Mouse (Mus musculus) hindbrain, postnatal 0 days (tissue): ENCODE measurements around the gene Gm20388. TPM values are rescaled to one million over a fixed set of nuclear protein-coding genes. Genes with fewer than 3 reads are reported as not detected.

ENCODE experiments used
- ATAC-seq: fragments of 200-750 bp; cut with Nextera tagmentation; 2 replicates; pipeline ENCODE4 v1.8.0; 2017; ENCODE audit warnings: mild to moderate bottlenecking, moderate TSS enrichment, moderate library complexity
- DNase-seq: peaks from one replicate; pipeline ENCODE4 v3.0.0-alpha.2; 2015; ENCODE audit warnings: low spot score
- H3K27ac ChIP-seq: fragments of 300-500 bp; sonication (generic); 2 replicates; pipeline ENCODE4 v1.5.1; 2014; ENCODE audit warnings: mild to moderate bottlenecking
- H3K27me3 ChIP-seq: fragments of 300-500 bp; sonication (generic); 2 replicates; pipeline ENCODE4 v1.6.1; 2014; ENCODE audit warnings: low read length, mixed read lengths; ENCODE audit not compliant: insufficient read depth
- H3K36me3 ChIP-seq: fragments of 300-500 bp; sonication (generic); 2 replicates; pipeline ENCODE4 v1.6.1; 2014; ENCODE audit warnings: low read length, mixed read lengths; ENCODE audit not compliant: insufficient read depth
- H3K4me1 ChIP-seq: fragments of 300-500 bp; sonication (generic); 2 replicates; pipeline ENCODE4 v1.6.1; 2014; ENCODE audit warnings: antibody characterized with exemption, low read length, mixed read lengths; ENCODE audit not compliant: insufficient read depth
- H3K4me2 ChIP-seq: fragments of 300-500 bp; sonication (generic); 2 replicates; pipeline ENCODE4 v1.6.1; 2014; ENCODE audit warnings: low read depth, mild to moderate bottlenecking, low read length, moderate library complexity, mixed read lengths
- H3K4me3 ChIP-seq: fragments of 300-500 bp; sonication (generic); 2 replicates; pipeline ENCODE4 v1.5.1; 2014; ENCODE audit warnings: low read length
- H3K9ac ChIP-seq: fragments of 300-500 bp; sonication (generic); replicated peaks from 2 replicates; pipeline ENCODE4 v1.6.1; 2014; ENCODE audit warnings: mild to moderate bottlenecking, low read length, moderate library complexity, mixed read lengths
- H3K9me3 ChIP-seq: fragments of 300-500 bp; sonication (generic); 2 replicates; pipeline ENCODE4 v1.6.1; 2016; ENCODE audit warnings: low read length, mixed read lengths
- CTCF ChIP-seq: IDR thresholded peaks from 2 replicates; pipeline ENCODE4 v1.5.1; 2016; ENCODE audit warnings: antibody characterized with exemption, control low read depth, low read depth
- WGBS: fragments of 180-500 bp; shearing (Covaris S2); extraction: QIAGEN DNeasy Blood & Tissue Kit; methylation state at CpG from one replicate; pipeline ENCODE4 v1.1.7; 2014; 5-methylcytosine and 5-hydroxymethylcytosine counted together
- polyA plus RNA-seq: library from polyadenylated mRNA; unstranded; fragments of >200 nt; fragmentation: Nextera tagmentation; extraction: Ambion mirVana; gene quantifications from 2 replicates; pipeline ENCODE4 v1.2.1, GENCODE M21; 2015
- total RNA-seq: library from RNA; depleted of rRNA; stranded (reverse); fragments of >200 nt; gene quantifications from 2 replicates; pipeline ENCODE4 v1.2.3, GENCODE M21; 2014

The Gm20388 gene
- total and polyA plus RNA-seq, 2 experiments from 2014 or later = 71.3 TPM; not detected in 1

DNA sequence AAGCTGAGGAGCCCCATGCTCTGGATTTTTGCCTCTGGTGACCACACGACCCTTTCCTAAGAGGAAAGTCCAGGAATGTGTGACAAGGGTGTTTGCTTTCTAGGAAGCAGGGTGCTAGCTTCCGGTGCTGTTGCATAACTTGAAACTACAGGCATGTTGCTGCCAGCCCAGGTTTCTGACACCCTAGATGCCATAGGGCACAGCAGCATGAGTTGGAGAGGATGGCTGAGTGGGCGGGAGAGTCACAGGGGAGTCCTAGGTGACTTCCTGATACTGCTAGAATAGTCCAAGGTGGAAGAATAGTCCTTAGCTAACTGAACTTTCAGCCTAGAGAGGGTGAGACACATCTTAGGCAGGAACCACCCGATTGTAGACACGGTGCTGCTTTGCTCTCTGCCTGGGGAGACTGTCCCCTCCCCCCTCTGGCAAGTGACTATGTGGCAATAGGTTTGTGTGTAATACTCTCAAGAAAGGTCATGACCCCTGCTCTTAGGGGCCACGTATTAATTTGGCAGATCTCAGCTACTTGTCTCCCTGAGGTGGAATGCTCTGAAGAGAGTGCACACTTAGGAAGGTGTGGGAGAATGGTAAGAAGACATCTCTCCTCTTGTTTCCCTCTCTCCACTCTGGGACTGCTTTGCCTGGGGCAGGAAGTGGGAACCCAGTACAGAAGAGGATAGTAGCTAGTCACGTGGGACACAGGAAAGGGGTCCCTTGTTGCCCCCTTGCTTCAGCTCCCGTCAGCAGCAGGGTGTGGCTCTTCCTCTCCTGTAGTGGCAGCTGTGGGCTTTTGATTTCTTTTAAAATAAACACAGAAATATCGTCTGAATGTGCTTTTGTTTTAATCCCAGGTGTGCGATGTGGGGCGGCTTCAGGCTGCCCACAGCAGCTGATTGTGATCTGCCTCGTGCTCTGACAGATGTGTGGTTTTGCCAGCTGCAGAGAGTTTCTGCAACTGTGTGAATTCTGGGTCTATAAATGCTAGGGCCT is 2553.3 kb downstream of the Gm20388 start:
- Histone ChIP-seq H3K4me1 (no peaks in the 10 kb centered on the region), H3K9me3 (no peaks in the 10 kb centered on the region), H3K27me3 (peaks cover 7% of the 10 kb centered on the region), H3K4me2 (no peak overlapping the region), H3K9ac (no peak overlapping the region), H3K27ac (no peak overlapping the region), H3K36me3 (peaks cover 29% of the 10 kb centered on the region; the same call in 1 of the 2 replicates), H3K4me3 (no peak overlapping the region)
- DNase-seq (no peak), ATAC-seq (no peak)
- TF ChIP-seq CTCF = no peak
- WGBS = 65% methylated on average over 12 of the region's 12 CpGs

DNA sequence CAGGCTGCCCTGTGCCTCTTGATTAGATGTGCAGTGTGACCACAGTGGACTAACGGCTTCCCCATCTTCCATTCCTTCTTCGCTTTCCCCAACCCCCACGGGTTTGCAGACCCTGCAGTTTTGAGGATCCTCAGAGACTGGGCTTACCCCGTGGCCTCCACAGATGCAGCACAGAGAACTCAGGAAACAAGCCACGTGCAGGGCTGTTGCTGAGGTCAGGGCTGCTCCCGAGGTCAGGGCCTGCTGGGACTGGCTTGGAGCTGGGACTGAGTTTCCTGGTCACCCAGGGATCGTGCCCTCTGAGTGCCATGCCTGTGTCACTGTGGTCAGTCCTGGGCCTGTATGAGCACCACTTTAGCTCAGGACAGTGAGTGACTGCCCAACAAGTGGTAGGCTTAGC is 2554.3 kb downstream of the Gm20388 start:
- Histone ChIP-seq H3K36me3 (peaks cover 34% of the 10 kb centered on the region; the same call in 1 of the 2 replicates), H3K9me3 (no peaks in the 10 kb centered on the region), H3K27ac (no peak overlapping the region), H3K4me1 (no peaks in the 10 kb centered on the region), H3K4me2 (no peak overlapping the region), H3K9ac (no peak overlapping the region), H3K27me3 (no peaks in the 10 kb centered on the region), H3K4me3 (no peak overlapping the region)
- WGBS = 70% methylated on average over 7 of the region's 7 CpGs
- TF ChIP-seq CTCF = no peak
- DNase-seq (no peak), ATAC-seq (no peak)

DNA sequence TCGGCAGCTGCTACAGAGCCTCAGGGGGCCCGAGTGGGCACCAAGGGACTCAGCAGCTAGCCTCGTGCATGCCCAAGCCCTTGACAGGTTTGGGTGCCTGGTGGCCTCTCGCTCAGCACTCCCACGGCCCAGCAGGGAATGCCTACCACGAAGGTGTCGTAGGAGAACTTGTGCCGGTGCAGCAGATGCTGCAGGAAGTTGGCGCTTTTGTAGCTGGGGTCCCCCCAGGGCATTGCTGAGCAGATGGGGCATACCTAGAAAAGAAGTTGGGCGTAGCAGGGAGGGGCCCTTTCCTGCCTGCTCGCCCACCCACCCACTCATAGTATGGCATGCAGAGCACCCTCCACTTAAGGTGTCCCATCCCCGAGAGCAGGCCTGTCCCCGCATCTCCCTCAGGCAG is 2557.2 kb downstream of the Gm20388 start:
- ATAC-seq = no peak
- no peak for DNase-seq
- WGBS = 86% methylated on average over 13 of the region's 13 CpGs

DNA sequence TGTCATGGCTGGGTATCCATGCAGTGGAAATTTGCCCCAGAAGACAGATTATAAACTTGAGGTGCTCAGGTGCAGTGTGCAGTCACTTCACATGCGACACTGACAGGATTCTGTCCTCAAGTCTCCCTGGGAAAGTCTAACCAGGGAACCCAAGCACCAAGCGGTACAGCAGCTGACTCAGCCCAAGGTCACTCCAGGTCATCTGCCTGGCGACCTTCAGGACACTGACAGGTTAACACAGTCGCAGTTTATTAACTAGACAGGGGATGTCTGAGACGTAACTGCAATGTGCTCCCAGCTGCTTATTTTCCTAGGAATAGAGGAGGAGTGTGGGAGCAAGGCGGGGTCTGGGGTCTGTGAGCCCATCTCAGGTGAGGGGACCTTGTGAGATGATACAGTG is 2558.8 kb downstream of the Gm20388 start:
- Histone ChIP-seq H3K4me1 (no peaks in the 10 kb centered on the region), H3K27ac (no peak overlapping the region), H3K9ac (no peak overlapping the region), H3K4me3 (no peak overlapping the region), H3K36me3 (peaks cover 34% of the 10 kb centered on the region; the same call in 1 of the 2 replicates), H3K27me3 (no peaks in the 10 kb centered on the region), H3K9me3 (no peaks in the 10 kb centered on the region), H3K4me2 (no peak overlapping the region)
- TF ChIP-seq CTCF = no peak
- WGBS = 79% methylated on average over 6 of the region's 6 CpGs
- no peak for DNase-seq
- no peak for ATAC-seq

More for the DNA sequence above, 2557.2 kb downstream of the Gm20388 start:
- no peak for TF ChIP-seq CTCF
- H3K36me3 ChIP-seq = peaks cover 34% of the 10 kb centered on the region; the same call in 1 of the 2 replicates
- H3K4me3 ChIP-seq = no peak overlapping the region
- no peak overlapping the region for H3K9ac ChIP-seq
- no peaks in the 10 kb centered on the region for H3K9me3 ChIP-seq
- no peaks in the 10 kb centered on the region for H3K4me1 ChIP-seq
- H3K4me2 ChIP-seq = no peak overlapping the region
- no peak overlapping the region for H3K27ac ChIP-seq
- H3K27me3 ChIP-seq = no peaks in the 10 kb centered on the region

DNA sequence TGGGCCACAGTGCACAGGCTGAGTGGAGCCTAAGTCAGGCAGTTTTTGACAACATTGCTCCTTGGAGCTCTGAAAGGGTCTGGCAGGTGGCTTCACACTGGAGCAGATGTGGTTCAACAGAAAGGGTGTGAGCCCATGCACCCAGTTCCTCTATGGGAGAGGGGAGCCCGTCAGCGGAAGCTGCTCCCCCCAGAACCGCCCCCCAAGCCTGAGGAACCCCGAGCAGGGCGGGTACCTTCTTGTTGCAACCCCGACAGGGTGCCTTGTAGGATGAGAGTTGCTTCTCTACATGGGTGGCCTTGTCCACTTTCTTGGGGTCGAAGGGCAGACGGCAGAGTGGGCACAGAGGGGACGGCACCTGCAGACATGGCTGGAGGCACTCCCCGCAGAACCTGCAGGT is 2559.3 kb downstream of the Gm20388 start:
- no peak for TF ChIP-seq CTCF
- no peak for ATAC-seq
- H3K36me3 ChIP-seq = peaks cover 34% of the 10 kb centered on the region; the same call in 1 of the 2 replicates

DNA sequence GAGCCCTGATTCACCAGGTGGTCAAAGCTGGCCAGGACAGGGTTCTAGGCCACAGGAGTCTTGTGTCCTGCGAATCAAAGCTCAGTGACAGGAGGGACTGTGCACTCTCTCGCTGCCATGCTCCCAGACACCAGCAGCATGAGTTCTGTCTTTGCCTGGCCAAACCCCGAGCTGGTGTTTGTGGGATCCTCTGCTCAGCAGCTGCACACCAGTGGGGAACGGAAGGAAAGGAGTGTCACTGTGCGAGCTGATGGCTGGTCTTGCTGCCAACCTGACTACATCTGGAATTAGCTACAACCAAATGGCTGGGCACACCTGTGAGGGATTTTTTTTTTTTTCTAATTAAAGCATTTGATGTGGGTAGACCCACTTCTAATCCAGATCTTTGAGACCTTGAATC is 2560.1 kb downstream of the Gm20388 start:
- peaks cover 29% of the 10 kb centered on the region; the same call in 1 of the 2 replicates for H3K36me3 ChIP-seq
- H3K27me3 ChIP-seq = no peaks in the 10 kb centered on the region
- no peak overlapping the region for H3K27ac ChIP-seq
- no peak overlapping the region for H3K9ac ChIP-seq
- 0 out of 2 replicates have a peak, but pooled peaks cover 6% of the 10 kb centered on the region for H3K4me1 ChIP-seq
- ATAC-seq (no peak), DNase-seq (no peak)
- H3K4me3 ChIP-seq = no peak overlapping the region
- 88% methylated on average over 5 of the region's 5 CpGs for WGBS
- no peak for TF ChIP-seq CTCF
- H3K9me3 ChIP-seq = no peaks in the 10 kb centered on the region
- H3K4me2 ChIP-seq = no peak overlapping the region

More for the DNA sequence above, 2559.3 kb downstream of the Gm20388 start:
- WGBS = 87% methylated on average over 10 of the region's 10 CpGs
- no peak overlapping the region for H3K4me3 ChIP-seq
- H3K4me2 ChIP-seq = no peak overlapping the region
- no peak for DNase-seq
- no peak overlapping the region for H3K27ac ChIP-seq
- no peak overlapping the region for H3K9ac ChIP-seq
- no peaks in the 10 kb centered on the region for H3K27me3 ChIP-seq
- no peaks in the 10 kb centered on the region for H3K9me3 ChIP-seq
- H3K4me1 ChIP-seq = 0 out of 2 replicates have a peak, but pooled peaks cover 3% of the 10 kb centered on the region

DNA sequence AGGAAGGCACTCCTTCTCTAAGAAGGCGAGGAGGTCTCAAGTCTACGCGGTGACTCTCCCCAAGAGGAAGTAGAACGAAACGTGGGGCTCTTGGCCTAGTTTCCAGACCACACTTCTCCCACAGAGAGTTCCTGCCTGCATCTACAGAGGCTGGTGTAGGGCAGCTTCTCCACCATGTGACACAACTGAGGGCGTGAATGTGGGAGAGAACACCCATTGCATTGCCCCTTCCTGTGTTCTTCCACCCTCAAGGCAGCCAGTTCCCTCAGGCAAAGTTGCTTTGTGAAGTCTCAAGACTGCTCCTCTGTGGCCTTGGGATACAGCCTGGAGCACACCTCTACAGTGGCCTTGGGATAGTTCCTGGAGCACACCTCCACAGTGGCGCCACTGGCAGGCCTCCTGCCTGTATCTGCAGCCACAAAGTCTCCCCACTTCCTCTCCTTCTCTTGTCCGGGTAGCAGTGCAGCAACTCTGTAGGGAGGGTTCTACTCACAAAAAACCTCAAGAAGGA is 2563.3 kb downstream of the Gm20388 start:
- no peaks in the 10 kb centered on the region for H3K27me3 ChIP-seq
- DNase-seq = no peak
- ATAC-seq = no peak
- 90% methylated on average over 8 of the region's 8 CpGs for WGBS
- no peak overlapping the region for H3K4me2 ChIP-seq
- no peak overlapping the region for H3K27ac ChIP-seq
- no peak for TF ChIP-seq CTCF
- H3K9ac ChIP-seq = no peak overlapping the region
- H3K4me3 ChIP-seq = no peak overlapping the region
- H3K4me1 ChIP-seq = peaks cover 14% of the 10 kb centered on the region
- no peaks in the 10 kb centered on the region for H3K9me3 ChIP-seq
- H3K36me3 ChIP-seq = peaks cover 8% of the 10 kb centered on the region; the same call in 1 of the 2 replicates
